Mouse (Mus musculus) lung, postnatal 4 days (tissue): ENCODE data around the gene Slc12a6.

Experiments used
- DNase-seq, 2 experiments: peaks; one replicate each; pipeline ENCODE4 v3.0.0; 2021

Gene Slc12a6

DNA sequence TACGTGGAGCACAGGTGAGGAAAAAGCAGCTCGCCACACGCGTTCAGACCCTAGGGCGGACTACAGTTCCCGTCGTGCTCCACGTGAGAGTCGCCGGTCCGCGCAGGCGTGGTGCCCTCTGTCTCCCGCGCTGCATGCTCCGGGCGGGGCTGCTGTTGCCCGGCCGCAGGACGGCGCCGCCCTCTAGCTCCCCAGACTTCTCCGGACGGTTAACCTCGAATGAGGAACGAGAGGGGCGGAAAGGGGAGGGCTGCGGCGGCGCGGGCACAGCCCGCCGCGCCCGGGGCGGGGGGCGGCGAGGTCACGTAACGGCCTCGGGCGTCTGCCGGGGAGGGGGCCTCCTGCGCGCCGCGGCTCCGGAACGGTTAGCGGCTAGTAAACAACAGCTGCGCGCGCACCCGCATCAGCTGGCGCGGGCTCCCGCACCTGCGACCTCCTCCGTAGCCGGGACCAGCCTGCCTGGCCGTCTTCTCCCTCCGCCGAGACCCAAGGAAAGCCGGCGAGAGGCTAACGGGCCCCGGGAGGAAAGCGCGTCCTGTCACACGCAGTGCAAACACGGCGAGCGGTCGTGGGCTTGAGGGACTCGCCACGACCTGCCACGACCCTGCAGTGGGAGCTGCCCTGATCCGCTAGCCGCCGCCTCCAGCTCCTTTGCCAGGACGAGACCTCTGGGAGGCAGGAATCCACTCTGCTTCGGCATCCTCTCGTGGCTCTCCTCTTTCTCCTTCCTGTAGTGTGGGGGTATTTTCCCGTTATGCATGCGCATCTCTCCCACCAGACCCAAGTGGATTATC is at the start of gene Slc12a6:
Gene Slc12a6, plus strand, starts transcription at position 378 of the 794 bp plus-strand sequence.
- peak; percentile 94 to 95 for DNase-seq

DNA sequence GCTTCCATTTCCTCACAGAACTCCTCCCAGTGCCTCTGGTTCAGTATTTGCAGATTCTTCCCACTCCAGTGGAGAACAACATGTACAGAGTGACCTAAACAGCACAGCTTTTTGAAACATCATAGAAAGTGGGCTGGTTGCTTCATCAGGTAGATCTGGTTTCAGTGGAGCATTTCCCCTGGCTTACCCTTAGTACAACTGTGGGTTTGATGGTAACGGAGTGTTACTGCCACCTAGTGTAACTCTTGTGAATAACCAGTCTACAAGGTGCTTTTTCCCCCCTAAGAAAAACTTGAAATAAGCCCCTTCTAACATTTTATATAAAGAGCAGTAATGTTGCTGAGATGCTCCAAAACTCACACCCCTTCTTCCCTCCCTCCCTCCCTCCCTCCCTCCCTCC is 49.6 kb upstream of the Slc12a6 start:
- DNase-seq: no peak

DNA sequence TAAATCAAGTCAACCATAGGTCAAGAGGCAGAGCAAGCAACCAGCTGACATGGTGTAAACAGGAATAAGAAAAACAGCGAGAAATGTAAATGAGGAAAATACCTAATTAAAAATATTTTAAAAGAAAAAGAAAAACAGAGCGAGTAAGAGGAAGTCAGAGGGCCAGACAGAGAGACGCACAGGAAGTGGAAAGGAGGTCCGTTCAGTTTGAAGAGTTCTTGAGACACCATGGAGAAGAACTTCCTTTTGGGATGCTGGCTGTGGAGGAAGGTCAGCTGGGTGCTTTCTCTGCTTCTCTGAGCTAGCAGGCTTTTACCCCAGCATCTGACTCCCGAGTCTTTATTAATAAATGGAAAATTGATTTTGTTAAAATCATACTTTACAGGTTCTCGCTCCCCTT is 48.0 kb upstream of the Slc12a6 start:
- DNase-seq: no peak

DNA sequence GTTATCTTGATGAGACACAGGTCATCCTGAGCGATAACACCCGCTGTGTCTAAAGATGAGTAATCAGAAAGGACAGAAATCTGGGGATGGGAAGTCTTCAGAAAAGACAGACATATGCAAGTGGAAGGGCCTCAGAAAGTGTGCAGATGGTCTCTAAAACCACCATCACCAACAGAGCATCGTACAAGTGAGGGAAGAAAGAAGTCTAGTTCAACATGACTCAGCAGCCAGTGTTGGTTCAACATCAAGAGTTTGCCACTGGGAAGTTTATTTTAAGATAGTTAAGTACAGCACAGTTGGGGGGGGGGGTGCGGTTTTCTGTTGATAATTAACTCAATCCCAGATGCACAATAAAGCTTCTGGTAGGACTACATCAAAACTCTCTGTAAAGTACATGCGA is 44.7 kb upstream of the Slc12a6 start:
- DNase-seq: no peak

DNA sequence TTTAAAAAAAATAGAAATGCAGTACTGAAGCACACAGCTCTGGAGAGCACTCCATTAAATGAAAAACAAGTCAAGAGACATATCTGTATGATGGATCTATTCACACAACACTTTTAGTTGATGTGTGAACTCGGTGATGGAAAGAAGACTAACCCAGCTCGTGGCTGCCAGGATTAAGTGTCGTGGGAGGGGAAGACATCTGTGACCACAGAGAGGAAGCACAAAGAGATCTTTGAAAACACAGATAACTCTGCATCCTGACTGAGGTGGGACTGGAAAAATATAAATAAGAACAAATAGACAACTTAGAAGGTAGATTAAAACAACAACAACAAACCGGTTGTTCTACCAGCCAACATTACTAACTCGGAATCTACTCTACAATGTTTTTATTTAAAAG is 43.0 kb upstream of the Slc12a6 start:
- no peak for DNase-seq

DNA sequence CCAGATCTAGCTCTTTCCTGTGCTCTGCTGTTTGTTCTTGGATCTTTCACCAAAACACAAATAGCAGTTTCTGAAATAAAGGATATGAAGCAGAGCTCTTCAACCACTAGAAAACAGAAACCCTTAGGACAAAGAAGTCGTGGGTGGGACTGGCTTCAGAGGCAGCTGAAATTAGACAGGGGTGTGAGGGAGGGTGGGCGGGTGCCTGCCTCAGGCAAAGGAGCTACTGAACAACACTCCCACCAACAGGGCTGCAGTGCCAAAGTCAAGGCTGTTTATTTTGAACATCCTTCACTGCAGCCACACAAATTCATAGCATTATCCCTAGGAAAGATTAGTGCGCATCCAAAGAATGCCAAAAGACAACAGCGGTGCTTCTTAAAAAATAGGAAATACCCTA is 41.3 kb upstream of the Slc12a6 start:
- no peak for DNase-seq

DNA sequence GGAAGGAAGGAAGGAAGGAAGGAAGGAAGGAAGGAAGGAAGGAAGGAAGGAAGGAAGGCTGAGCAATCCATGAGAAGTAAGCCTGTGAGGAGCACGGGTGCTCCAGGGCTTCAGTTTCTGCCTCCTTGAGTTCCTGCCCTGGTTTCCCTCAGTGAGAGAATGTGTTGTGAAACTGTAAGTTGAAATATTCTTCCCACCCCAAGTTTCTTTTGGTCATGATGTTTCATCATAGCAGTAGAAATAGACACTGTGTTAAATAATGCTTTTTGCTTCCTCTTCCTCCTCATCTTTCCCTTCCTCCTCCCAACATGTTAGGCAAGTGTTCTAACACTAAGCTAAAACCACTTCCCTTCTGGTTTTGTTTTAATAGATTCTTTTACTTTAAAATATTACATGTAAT is 33.0 kb upstream of the Slc12a6 start:
- no peak for DNase-seq

DNA sequence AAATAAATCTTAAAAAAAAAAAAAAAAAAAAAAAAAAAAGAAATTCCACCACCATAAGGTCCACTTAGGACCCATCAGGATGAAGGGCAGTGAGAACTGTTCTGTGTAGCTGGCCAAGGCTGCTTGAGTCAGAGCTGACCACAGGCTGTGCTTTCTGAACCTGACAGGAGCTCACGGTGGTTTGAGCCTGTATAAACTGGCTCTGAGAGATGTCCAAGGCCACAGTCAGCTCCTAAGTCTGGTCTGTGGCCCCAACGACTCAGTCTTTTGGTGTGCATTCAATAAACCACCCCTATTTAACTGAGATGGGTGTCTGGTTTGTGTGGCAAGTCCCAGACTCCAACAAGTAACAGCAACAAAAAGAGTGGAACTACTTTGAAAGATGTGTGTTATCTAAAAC is 29.0 kb upstream of the Slc12a6 start:
- no peak for DNase-seq

DNA sequence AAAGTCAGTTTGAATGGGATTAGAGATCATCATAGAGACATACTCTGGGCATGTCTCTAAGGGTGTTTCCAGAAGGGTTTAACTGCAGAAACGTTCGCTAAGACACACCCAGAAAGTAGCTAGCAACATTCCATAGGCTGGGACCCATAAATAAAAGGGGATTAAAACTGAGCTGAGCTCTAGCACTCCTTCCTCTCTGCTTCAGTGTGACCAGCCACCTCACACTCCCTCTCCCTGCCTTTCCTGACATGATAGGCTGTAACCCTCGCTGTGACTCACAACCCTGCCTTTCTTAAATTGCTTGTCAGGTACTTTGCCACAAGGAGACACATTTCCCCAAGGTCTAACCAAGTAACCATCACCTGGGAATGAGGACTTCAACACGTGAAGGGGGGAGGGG is 27.6 kb upstream of the Slc12a6 start:
- DNase-seq: no peak

DNA sequence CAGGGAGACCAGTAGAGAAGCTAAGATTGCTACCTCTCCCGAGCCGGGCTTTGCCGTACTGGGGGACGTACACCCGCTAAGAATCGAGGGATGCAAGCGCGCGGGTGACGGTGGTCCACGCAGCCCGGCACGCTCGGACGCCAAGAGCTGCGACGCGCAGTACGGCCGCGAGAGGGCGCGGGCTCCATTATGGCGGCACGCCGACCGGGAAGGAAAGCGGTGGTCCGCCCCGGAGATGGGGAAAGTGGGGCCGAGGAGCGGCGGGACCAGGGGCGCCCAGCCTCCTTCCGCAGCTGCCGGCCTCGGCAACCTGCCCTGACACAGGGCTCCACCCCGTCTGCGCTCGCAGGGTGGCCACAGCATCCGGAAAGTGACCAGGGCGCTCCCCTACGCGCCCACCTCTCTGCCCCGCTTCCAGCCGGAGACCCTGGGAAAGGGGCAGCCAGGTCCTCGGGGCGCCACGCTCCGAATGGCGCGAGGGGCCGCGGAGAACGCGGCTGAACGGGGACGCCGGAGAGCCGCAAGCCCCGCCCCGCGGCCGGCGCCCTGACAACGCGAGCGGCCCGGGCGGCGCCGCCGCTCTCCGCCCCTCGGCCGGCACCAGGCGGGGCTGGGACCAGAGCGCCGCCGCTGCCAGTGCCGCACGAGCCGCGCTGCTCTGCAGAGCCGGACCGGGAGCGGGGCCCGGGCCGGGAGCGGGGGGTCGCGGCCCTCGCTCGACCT is 26.3 kb upstream of the Slc12a6 start, which contains the start of gene Lpcat4:
Gene Lpcat4, plus strand, starts transcription at position 257 of the 723 bp plus-strand sequence.
- DNase-seq: peak; percentile 91 to 92

DNA sequence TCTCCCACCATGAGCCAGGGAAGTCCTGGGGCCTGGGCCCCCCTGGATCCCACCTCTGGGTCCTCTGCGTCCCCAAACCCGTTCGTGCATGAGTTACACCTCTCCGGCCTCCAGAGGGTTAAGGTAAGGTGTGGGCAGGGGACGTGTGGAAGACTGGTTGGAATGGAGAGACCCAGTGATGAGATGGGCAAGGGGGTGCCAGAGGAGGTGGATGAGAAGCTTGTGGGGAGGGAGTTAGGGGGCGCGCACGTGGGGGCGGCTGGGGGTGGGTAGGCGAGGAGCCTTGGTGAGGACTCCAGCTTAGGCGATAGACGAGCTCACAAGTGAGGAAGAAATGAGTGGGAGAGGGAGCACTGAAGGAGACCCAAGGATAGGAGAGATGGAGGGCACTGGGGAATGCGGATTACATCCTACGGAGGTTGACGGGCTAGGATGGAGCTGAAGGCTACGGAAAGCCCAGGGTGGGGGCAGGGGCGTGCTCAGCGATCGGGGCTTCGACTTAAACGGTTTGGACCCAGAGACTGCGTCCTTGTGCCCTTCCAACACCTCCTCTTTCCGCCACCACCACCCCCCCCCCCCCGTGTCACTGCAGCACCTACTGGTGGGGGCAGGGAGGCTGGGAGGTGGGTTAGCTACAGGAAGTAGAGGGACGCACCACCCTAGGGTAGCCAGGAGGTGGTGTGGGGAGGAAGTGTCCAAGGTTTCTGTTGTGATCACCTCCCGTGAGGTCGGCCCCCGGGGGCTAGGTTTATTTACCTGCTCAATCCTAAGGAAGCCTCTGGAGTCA is 25.5 kb upstream of the Slc12a6 start:
- DNase-seq: peak; percentile 27 to 33

DNA sequence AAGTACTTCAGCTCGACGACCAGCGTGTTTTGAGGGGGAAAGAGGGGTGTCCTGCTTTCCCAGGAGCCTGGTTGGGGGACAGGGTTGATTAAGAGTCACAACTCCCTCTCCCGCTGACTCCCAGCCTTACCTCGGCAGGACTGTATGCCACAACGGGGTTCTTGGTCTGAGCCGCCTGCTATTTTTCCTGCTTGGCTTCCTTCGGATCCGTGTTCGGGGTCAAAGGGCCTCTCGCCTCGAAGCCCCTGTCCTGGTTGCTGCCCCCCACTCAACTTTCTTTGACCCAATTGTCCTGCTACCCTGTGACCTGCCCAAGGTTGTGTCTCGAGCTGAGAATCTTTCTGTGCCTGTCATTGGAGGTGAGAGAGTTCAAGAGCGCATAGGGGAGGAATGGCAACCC is 23.8 kb upstream of the Slc12a6 start:
- no peak for DNase-seq

DNA sequence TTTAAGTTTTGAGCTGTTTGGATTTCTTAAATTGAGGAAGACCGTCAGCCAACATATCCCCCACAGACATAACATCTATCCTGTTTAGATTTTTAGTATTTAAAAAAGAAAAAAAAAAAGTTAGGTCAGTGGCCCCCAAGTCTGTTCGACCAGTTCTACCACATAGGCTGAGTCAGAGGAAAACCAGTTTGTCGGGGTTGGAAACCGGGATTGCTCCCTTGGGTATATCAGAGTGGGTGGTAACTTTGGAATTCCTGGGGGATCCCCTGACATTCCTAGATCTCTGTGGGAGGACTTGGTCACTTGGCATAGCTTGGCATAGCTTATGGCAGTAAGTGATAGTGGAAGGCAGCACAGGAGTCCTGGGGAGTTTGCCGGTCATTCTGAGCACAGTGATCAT is 20.3 kb upstream of the Slc12a6 start:
- no peak for DNase-seq

DNA sequence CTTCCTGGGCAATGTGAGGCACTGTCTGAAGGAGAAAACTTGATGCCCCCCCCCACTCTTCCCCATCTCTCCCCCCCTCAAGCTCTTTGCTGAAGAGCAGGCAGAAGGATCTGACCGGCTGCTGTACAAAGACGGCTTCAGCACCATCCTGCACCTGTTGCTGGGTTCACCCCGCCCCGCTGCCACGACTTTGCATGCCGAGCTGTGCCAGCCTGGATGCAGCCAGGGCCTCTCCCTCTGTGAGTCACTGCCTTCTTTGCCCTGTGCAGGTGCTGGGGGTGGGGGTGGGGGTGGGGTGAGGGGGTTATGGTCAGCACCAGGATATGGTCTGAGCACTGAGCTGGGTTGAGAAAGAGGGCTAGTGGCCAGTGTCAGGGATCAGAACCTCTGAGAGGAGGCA is 19.4 kb upstream of the Slc12a6 start:
- DNase-seq: no peak

DNA sequence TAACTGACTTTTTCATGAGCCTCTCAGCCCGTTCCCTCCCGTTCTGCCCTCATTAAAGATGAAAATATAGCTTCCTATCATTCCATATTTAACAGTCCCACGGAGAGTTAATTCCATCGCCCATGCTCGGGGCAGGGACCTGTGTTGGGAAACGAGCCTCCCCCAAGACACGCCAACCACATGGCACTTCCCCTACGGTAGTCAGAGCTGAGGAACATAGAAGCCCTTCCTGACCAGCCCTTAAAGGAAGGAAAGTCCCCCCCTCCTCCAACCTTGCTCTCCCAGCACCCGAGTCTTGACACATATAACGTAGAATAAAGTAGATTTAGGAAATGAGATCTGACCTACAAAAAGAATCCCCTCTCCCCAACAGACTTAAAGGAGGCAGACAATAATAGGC is 18.3 kb upstream of the Slc12a6 start:
- DNase-seq: no peak

DNA sequence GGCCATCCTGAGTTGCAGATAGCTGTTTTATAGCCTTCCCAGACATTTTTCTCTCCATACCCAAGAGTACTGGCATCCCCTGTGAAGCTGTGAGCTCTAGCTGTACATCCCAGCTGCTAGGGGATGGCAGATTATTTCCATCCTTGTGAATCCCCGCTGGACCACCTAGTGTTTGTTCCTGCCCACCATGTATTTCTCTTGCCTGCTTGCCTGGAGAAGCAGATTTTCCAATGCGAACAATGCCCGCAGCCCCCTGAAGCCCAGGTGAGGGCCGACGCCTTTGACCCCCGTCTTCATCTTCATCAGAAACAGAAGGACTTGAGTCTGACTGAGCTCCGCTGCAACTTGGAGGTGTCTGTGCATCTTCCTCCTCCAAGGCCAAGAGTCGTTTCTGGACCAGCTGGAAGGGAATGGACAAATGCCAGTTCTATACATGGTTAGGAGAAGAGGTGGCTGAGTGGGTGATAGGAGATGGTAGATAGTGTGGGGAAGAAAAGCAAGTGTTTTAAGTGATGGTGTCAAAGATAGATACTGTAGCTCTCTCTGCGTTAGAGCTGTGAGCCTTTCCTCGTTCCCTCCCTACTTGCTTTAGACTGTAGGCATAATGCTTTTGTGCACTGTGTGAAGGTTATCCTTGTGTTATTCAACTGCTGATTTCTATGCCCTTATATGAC is 15.7 kb upstream of the Slc12a6 start:
- no peak for DNase-seq

DNA sequence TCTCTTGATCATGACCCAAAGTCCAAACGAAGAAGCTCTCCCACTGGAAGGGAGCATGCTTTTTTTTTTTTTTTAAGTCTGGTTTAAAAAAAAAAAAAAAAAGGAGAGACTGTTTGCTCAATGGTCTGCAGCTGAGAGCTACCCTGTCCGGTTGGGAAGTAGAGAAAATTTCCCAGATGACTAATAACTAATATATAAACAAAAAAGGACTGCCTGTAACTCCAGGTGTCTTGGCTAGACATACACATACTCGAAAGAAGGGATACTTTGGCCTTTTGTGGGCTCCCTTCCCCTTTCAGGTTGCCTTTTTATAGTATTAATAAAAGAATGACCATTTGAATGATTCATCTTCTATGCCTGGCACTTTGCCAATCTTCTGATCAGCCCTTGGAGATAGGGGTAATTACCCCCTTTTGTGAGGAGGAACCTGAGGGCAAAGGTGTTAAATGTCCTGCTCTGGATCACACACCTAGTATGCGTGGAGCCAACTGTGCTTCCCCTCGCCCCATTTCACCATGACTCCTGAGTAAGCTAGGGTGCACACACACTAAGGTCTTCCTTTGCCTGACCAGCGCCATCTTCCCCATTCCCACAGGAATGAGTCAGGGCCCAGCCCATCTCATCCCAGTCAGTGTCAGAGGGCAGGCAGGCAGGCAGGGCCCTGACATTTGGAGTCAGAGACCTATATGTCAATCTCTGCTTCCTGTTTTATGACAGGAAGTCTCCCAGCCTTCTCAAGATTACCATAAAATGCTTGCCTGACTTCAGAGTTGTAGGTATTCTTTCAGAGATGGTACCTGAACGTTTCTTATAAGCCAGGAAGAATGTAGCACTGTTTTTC is 10.7 kb upstream of the Slc12a6 start:
- no peak for DNase-seq

DNA sequence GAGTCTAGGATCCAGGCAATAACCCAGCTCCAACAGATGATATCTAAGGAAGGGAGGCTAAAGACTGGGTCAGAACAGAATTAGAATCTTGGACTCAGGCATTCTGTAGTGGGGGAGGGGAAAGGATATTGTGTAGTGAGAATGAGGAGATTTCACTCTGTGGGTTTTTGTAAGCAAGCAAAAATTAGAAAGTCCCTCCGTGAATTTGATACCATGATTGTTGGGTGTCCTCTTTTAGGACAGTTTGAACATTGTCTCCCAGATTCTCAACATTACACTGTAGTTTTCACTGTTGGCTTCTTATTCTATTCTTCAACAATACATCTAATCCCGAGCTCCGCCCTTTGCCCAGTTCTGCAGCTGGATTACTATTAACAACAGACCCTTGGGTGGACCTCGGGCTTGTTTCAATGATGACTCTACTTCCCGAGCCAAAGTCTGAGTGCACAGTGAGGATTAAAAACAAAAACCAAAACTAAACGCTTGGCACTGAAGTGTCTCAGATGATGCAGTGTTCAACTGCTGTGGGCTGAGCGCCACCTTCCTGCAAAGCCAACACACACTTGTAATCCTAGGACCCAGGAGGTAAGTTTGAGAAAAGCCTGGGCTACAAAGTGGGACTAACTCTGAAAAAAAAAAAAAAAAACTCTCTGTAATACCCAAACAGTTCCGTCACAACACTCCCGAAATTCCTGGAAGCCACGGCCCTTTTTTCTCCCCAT is 6.2 kb upstream of the Slc12a6 start, which contains the start of gene Nutm1:
Gene Nutm1, minus strand, starts transcription at position 51 of the 722 bp plus-strand sequence.
- DNase-seq: no peak

DNA sequence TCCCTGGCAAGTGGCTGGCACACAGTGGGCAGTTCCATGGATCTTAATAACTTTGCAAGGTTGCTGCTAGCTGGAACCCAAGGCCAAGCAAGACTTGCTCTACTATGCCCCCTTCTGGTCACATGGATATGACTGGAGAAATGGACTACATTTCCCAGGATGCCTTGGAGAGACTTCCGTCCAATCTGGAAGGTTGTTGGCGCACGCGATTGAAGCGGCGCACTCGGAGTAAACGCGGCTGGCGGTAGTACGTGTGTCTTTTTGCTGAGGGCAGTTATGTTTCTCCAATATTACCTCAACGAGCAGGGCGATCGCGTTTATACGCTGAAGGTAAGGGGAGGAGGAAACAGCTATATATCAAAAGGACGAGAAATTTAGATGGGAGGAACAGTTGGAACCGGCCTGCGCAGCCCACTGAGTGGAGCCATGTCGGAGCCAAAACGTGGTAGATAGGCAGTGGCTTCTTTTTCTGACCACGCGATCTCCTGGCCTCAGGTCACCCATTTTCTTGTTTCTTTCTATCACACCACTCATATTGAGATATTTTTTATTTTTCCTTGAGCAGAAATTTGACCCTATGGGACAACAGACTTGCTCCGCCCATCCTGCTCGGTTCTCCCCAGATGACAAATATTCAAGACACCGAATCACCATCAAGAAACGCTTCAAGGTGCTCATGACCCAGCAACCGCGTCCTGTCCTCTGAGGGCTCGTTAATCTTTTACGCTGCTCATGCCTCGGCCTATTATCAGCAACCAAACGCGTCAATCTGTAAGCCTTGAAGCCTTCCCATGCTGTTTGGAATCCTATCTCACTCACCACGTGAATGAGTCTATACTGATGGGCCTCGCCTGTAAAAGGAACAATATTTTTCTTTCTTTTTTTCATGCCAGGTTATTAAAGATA is 3.6 kb upstream of the Slc12a6 start, which contains the start of gene Nop10:
Gene Nop10, plus strand, starts transcription at position 179 of the 906 bp plus-strand sequence.
- DNase-seq: peak; percentile 81 to 86

DNA sequence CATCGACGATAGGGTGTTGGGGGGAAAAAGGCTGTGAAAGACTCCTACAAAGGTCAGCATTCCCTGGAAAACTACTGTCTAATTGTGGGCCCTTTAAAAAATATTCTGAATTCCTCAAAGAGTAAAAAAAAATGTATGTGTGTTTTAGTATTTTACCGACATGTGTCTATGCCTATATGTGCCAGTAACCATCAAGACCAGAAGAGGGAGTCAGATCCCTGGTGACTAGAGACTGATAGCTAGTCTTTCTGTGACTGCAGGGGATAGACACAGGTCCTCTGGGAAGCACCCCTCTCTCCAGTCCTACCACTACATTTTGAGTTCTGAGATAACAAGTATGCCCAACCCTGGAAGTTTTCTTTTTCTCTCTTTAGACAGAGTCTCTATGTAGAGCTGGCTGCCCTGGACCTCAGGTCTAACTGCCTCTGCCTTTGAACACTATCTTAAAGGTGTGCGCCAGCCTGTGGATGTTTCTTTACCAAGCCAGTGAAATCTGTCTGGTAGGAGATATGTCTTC is 2.8 kb upstream of the Slc12a6 start:
- no peak for DNase-seq
